Mouse (Mus musculus): Measurements from ENCODE around the gene Rbm20. TPM values are rescaled to one million over a fixed set of nuclear protein-coding genes. Genes with fewer than 3 reads are reported as not detected.

The Rbm20 gene
- total RNA-seq, 1 experiment: 2.5 TPM

DNA sequence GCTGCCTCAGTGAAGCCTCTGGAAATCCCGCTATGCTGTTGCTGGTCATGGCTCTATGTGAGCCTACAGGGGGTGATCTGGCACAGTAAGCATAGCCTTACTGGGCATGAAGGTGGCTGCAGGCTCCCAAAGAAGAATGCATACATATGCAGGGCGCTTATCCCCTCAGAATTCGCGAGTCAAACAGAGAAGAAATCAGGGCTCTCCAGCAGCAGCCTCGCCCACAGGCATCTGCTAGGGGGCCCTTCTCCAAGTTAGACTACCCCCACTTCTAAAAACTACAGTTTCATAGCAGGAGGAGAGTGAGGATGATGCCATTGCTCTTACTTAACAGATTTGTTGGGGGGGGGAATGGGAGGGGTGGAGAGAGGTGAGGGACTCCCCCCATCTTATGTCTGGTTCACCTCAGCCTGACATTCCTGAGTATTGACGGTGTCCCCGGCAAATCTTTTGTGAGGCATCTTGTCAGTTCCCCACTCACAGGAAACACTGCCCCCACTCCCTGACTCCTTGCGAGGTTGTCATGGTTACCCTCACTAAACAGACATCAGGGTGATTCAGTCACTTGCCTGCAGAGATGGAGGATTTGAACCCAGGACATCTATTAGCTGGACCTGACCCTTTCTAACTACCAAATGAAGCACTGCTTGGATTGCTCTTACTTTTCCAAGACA, 185.6 kb downstream of the Rbm20 start:
- peaks cover 0 to 10% of the 10 kb centered on the region in 2 experiments; a peak in 1 of 4 replicates for H3K4me1 ChIP-seq (ENCODE audit: control insufficient read depth in 2 of 2, insufficient read depth in 2 of 2, low read length in 2 of 2, poor library complexity in 1 of 2)
- no peaks in the 10 kb centered on the region for H3K36me3 ChIP-seq (ENCODE audit: control insufficient read depth, insufficient read depth, low read length, poor library complexity, severe bottlenecking)
- TF ChIP-seq CHD2 (IDR thresholded peaks at IDR 0.05; ENCODE audit: low read depth, low read length) (no peak), ZNF384 (IDR thresholded peaks at IDR 0.05; ENCODE audit: low read depth, low read length) (no peak), ZC3H11A (IDR thresholded peaks at IDR 0.05; ENCODE audit: borderline replicate concordance, low read depth, low read length) (no peak), MAFK (IDR thresholded peaks at IDR 0.05; ENCODE audit: insufficient read depth, low read depth, low read length) (no peak), HCFC1 (IDR thresholded peaks at IDR 0.05; ENCODE audit: borderline replicate concordance, insufficient read depth, low read length) (no peak)
- in situ Hi-C loops (cut with MboI; ENCODE audit: low sequenced_read_pairs in 2 of 2, unreplicated experiment in 2 of 2): no loop called here
- DNase-seq (ENCODE audit: low read depth, low spot score): no peak
- no peak overlapping the region for H3K27ac ChIP-seq (ENCODE audit: insufficient read depth, low read depth, low read length, poor library complexity, severe bottlenecking)
- no peak overlapping the region for H3K9ac ChIP-seq (ENCODE audit: insufficient read depth, low read depth, low read length, poor library complexity, severe bottlenecking)
- H3K9me3 ChIP-seq (ENCODE audit: control insufficient read depth, insufficient read depth, low read depth, low read length): no peaks in the 10 kb centered on the region
- no peak overlapping the region for H3K4me3 ChIP-seq (ENCODE audit: insufficient read depth in 1 of 2, low read depth in 1 of 2, low read length in 2 of 2, poor library complexity in 1 of 2, severe bottlenecking in 1 of 2)

DNA sequence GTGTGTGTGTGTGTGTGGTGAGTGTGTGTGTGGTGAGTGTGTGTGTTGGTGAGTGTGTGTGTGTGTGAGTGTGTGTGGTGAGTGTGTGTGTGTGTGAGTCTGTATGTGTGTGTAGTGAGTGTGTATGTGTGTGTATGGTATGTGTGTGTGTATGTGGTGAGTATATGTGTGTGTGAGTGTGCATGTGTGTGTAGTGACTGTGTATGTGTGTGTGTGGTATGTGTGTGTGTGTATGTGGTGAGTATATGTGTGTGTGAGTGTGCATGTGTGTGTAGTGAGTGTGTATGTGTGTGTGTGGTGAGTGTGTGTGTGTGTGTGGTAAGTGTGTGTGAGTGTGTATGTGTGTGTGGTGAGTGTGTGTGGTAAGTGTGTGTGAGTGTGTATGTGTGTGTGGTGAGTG, 190.1 kb downstream of the Rbm20 start:
- Histone ChIP-seq H3K27ac (ENCODE audit: insufficient read depth, low read depth, low read length, poor library complexity, severe bottlenecking) (no peak overlapping the region), H3K36me3 (ENCODE audit: control insufficient read depth, insufficient read depth, low read length, poor library complexity, severe bottlenecking) (no peaks in the 10 kb centered on the region), H3K9ac (ENCODE audit: insufficient read depth, low read depth, low read length, poor library complexity, severe bottlenecking) (no peak overlapping the region), H3K4me1 (ENCODE audit: control insufficient read depth in 2 of 2, insufficient read depth in 2 of 2, low read length in 2 of 2, poor library complexity in 1 of 2) (no peaks in the 10 kb centered on the region), H3K9me3 (ENCODE audit: control insufficient read depth, insufficient read depth, low read depth, low read length) (no peaks in the 10 kb centered on the region), H3K4me3 (ENCODE audit: insufficient read depth in 1 of 2, low read depth in 1 of 2, low read length in 2 of 2, poor library complexity in 1 of 2, severe bottlenecking in 1 of 2) (no peak overlapping the region)
- in situ Hi-C loops (cut with MboI; ENCODE audit: low sequenced_read_pairs in 2 of 2, unreplicated experiment in 2 of 2): no loop called here
- TF ChIP-seq ZC3H11A (IDR thresholded peaks at IDR 0.05; ENCODE audit: borderline replicate concordance, low read depth, low read length) (no peak), HCFC1 (IDR thresholded peaks at IDR 0.05; ENCODE audit: borderline replicate concordance, insufficient read depth, low read length) (no peak), ZNF384 (IDR thresholded peaks at IDR 0.05; ENCODE audit: low read depth, low read length) (no peak), MAFK (IDR thresholded peaks at IDR 0.05; ENCODE audit: insufficient read depth, low read depth, low read length) (no peak), CHD2 (IDR thresholded peaks at IDR 0.05; ENCODE audit: low read depth, low read length) (no peak)
- DNase-seq (ENCODE audit: low read depth, low spot score): no peak

DNA sequence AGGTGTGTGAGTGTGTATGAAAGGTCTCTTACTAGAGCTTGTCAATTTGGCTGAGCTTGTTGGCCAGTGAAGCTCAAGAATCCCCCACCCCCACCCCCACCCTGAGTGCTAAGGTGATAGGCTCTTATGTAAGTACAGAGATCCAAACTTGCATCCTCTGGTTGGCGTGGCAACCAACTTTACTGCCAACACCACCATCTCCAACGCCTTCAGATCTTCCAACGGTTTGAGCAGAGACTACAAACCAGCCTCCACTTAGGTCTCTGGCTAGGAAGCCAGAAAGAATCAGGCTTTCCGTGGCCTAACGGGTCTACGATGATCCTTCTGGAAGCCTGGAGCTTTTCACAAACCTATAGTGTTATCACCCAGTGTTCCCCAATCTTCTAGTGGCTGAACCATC, 191.0 kb downstream of the Rbm20 start:
- Histone ChIP-seq H3K27ac (ENCODE audit: insufficient read depth, low read depth, low read length, poor library complexity, severe bottlenecking) (no peak overlapping the region), H3K9ac (ENCODE audit: insufficient read depth, low read depth, low read length, poor library complexity, severe bottlenecking) (no peak overlapping the region), H3K9me3 (ENCODE audit: control insufficient read depth, insufficient read depth, low read depth, low read length) (no peaks in the 10 kb centered on the region), H3K4me1 (ENCODE audit: control insufficient read depth in 2 of 2, insufficient read depth in 2 of 2, low read length in 2 of 2, poor library complexity in 1 of 2) (no peaks in the 10 kb centered on the region), H3K36me3 (ENCODE audit: control insufficient read depth, insufficient read depth, low read length, poor library complexity, severe bottlenecking) (no peaks in the 10 kb centered on the region), H3K4me3 (ENCODE audit: insufficient read depth in 1 of 2, low read depth in 1 of 2, low read length in 2 of 2, poor library complexity in 1 of 2, severe bottlenecking in 1 of 2) (no peak overlapping the region)
- in situ Hi-C loops (cut with MboI; ENCODE audit: low sequenced_read_pairs in 2 of 2, unreplicated experiment in 2 of 2): no loop called here
- DNase-seq (ENCODE audit: low read depth, low spot score): no peak
- TF ChIP-seq ZC3H11A (IDR thresholded peaks at IDR 0.05; ENCODE audit: borderline replicate concordance, low read depth, low read length): no peak
- no peak for TF ChIP-seq HCFC1 (IDR thresholded peaks at IDR 0.05; ENCODE audit: borderline replicate concordance, insufficient read depth, low read length)
- TF ChIP-seq ZNF384 (IDR thresholded peaks at IDR 0.05; ENCODE audit: low read depth, low read length): no peak
- no peak for TF ChIP-seq CHD2 (IDR thresholded peaks at IDR 0.05; ENCODE audit: low read depth, low read length)
- no peak for TF ChIP-seq MAFK (IDR thresholded peaks at IDR 0.05; ENCODE audit: insufficient read depth, low read depth, low read length)

DNA sequence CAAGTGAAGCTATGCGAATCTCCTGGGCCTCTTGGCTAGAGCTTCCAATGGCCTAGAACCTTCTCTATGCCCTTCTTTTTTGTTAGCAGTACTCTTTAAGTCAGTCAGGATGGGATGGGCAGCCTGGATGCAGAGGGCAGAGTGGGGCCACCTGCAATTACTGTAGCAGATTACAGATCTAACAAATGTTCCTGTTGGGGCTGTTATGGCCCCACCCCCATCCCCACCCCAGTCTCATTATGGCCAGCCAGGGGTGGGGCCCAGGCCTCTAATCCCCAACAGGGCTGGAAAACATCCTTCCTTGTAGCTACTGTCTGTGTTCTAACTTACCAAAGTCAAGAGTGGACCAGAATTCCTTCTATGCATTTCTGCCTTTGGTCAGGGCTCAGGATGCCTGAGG, 191.7 kb downstream of the Rbm20 start:
- Histone ChIP-seq H3K36me3 (ENCODE audit: control insufficient read depth, insufficient read depth, low read length, poor library complexity, severe bottlenecking) (no peaks in the 10 kb centered on the region), H3K4me3 (ENCODE audit: insufficient read depth in 1 of 2, low read depth in 1 of 2, low read length in 2 of 2, poor library complexity in 1 of 2, severe bottlenecking in 1 of 2) (no peak overlapping the region), H3K9me3 (ENCODE audit: control insufficient read depth, insufficient read depth, low read depth, low read length) (no peaks in the 10 kb centered on the region), H3K9ac (ENCODE audit: insufficient read depth, low read depth, low read length, poor library complexity, severe bottlenecking) (no peak overlapping the region), H3K27ac (ENCODE audit: insufficient read depth, low read depth, low read length, poor library complexity, severe bottlenecking) (no peak overlapping the region), H3K4me1 (ENCODE audit: control insufficient read depth in 2 of 2, insufficient read depth in 2 of 2, low read length in 2 of 2, poor library complexity in 1 of 2) (no peaks in the 10 kb centered on the region)
- in situ Hi-C loops (cut with MboI; ENCODE audit: low sequenced_read_pairs in 2 of 2, unreplicated experiment in 2 of 2): no loop called here
- DNase-seq (ENCODE audit: low read depth, low spot score): no peak
- TF ChIP-seq MAFK (IDR thresholded peaks at IDR 0.05; ENCODE audit: insufficient read depth, low read depth, low read length) (no peak), HCFC1 (IDR thresholded peaks at IDR 0.05; ENCODE audit: borderline replicate concordance, insufficient read depth, low read length) (no peak)
